Mouse (Mus musculus) yolk sac, embryonic 10.5 days (tissue): ENCODE data around the gene Txn1.

ENCODE experiments used
- DNase-seq: peaks from one replicate; pipeline ENCODE4 v3.0.0-alpha.2; 2017; ENCODE audit warnings: low spot score

Gene Txn1

GRCm38 (mm10) chr4:57956029-57956960 is at the start of gene Txn1:
Gene Txn1 (minus strand): TSS chr4:57956411.
- peak; percentile 99 for DNase-seq

- no peak for DNase-seq
These were observed 47.3 kb upstream of the Txn1 start for GRCm38 (mm10) chr4:58003501-58003900.

GRCm38 (mm10) chr4:57991425-57991824 is 35.2 kb upstream of the Txn1 start:
- DNase-seq: no peak

GRCm38 (mm10) chr4:57974400-57975117 is 18.3 kb upstream of the Txn1 start:
- DNase-seq: no peak

GRCm38 (mm10) chr4:57973592-57974268 is 17.5 kb upstream of the Txn1 start:
- DNase-seq: no peak

GRCm38 (mm10) chr4:57970285-57970684 is 14.1 kb upstream of the Txn1 start:
- no peak for DNase-seq

GRCm38 (mm10) chr4:57967195-57967594 is 11.0 kb upstream of the Txn1 start:
- DNase-seq: no peak

- no peak for DNase-seq
These were observed 9.3 kb upstream of the Txn1 start for GRCm38 (mm10) chr4:57965516-57965915.

GRCm38 (mm10) chr4:57964143-57964542 is 7.9 kb upstream of the Txn1 start:
- no peak for DNase-seq

GRCm38 (mm10) chr4:57959056-57959455 is 2.8 kb upstream of the Txn1 start:
- DNase-seq: no peak

GRCm38 (mm10) chr4:57958098-57958497 is 1.9 kb upstream of the Txn1 start:
- no peak for DNase-seq

GRCm38 (mm10) chr4:57957200-57958085 is 1.2 kb upstream of the Txn1 start:
- no peak for DNase-seq

- no peak for DNase-seq
These were observed 660 bp downstream of the Txn1 start for GRCm38 (mm10) chr4:57955544-57955958.

- DNase-seq: no peak
These were observed 1.2 kb downstream of the Txn1 start for GRCm38 (mm10) chr4:57954991-57955390.

GRCm38 (mm10) chr4:57954580-57954979 is 1.6 kb downstream of the Txn1 start:
- DNase-seq: no peak

GRCm38 (mm10) chr4:57953796-57954195 is 2.4 kb downstream of the Txn1 start:
- DNase-seq: no peak

- DNase-seq: no peak
These were observed 3.3 kb downstream of the Txn1 start for GRCm38 (mm10) chr4:57952891-57953290.

- peak; percentile 52 for DNase-seq
These were observed 3.8 kb downstream of the Txn1 start for GRCm38 (mm10) chr4:57952416-57952815.

- no peak for DNase-seq
These were observed 6.3 kb downstream of the Txn1 start for GRCm38 (mm10) chr4:57949866-57950265.

GRCm38 (mm10) chr4:57947476-57947875 is 8.7 kb downstream of the Txn1 start:
- no peak for DNase-seq

- DNase-seq: no peak
These were observed 9.2 kb downstream of the Txn1 start for GRCm38 (mm10) chr4:57947036-57947435.
